Mouse (Mus musculus): ENCODE data around the gene Lrrn2.

Gene Lrrn2

GRCm38 (mm10) chr1:132880161-132881005, at the start of gene Lrrn2:
TSS of gene Lrrn2 (plus strand) at chr1:132880273.
- no peak for DNase-seq (ENCODE audit: low spot score)

GRCm38 (mm10) chr1:132831963-132832362, 48.1 kb upstream of the Lrrn2 start:
- no peak for DNase-seq (ENCODE audit: low spot score)

- DNase-seq (ENCODE audit: low spot score): no peak
Measured at GRCm38 (mm10) chr1:132834037-132834436, 46.0 kb upstream of the Lrrn2 start.

GRCm38 (mm10) chr1:132836895-132837294, 43.2 kb upstream of the Lrrn2 start:
- DNase-seq (ENCODE audit: low spot score): no peak

- DNase-seq (ENCODE audit: low spot score): no peak
Measured at GRCm38 (mm10) chr1:132837691-132838090, 42.4 kb upstream of the Lrrn2 start.

- no peak for DNase-seq (ENCODE audit: low spot score)
Measured at GRCm38 (mm10) chr1:132838371-132838770, 41.7 kb upstream of the Lrrn2 start.

GRCm38 (mm10) chr1:132843612-132844011, 36.5 kb upstream of the Lrrn2 start:
- no peak for DNase-seq (ENCODE audit: low spot score)

GRCm38 (mm10) chr1:132844088-132844804, 35.8 kb upstream of the Lrrn2 start:
- DNase-seq (ENCODE audit: low spot score): peak; percentile 41

GRCm38 (mm10) chr1:132845766-132846165, 34.3 kb upstream of the Lrrn2 start:
- DNase-seq (ENCODE audit: low spot score): peak; percentile 19

- no peak for DNase-seq (ENCODE audit: low spot score)
Measured at GRCm38 (mm10) chr1:132850809-132851208, 29.3 kb upstream of the Lrrn2 start.

GRCm38 (mm10) chr1:132851296-132851695, 28.8 kb upstream of the Lrrn2 start:
- DNase-seq (ENCODE audit: low spot score): no peak

- DNase-seq (ENCODE audit: low spot score): no peak
Measured at GRCm38 (mm10) chr1:132851771-132852170, 28.3 kb upstream of the Lrrn2 start.

- DNase-seq (ENCODE audit: low spot score): no peak
Measured at GRCm38 (mm10) chr1:132853312-132853711, 26.8 kb upstream of the Lrrn2 start.

- no peak for DNase-seq (ENCODE audit: low spot score)
Measured at GRCm38 (mm10) chr1:132858516-132859383, 21.3 kb upstream of the Lrrn2 start.

- DNase-seq (ENCODE audit: low spot score): no peak
Measured at GRCm38 (mm10) chr1:132864220-132864619, 15.9 kb upstream of the Lrrn2 start.

GRCm38 (mm10) chr1:132865585-132865984, 14.5 kb upstream of the Lrrn2 start:
- peak; percentile 40 for DNase-seq (ENCODE audit: low spot score)

- no peak for DNase-seq (ENCODE audit: low spot score)
Measured at GRCm38 (mm10) chr1:132870327-132870726, 9.7 kb upstream of the Lrrn2 start.

GRCm38 (mm10) chr1:132878951-132879610, 992 bp upstream of the Lrrn2 start:
- no peak for DNase-seq (ENCODE audit: low spot score)

- DNase-seq (ENCODE audit: low spot score): no peak
Measured at GRCm38 (mm10) chr1:132879801-132880160, 292 bp upstream of the Lrrn2 start.

GRCm38 (mm10) chr1:132881041-132881761, 1.1 kb downstream of the Lrrn2 start:
- no peak for DNase-seq (ENCODE audit: low spot score)

GRCm38 (mm10) chr1:132881836-132882235, 1.8 kb downstream of the Lrrn2 start:
- no peak for DNase-seq (ENCODE audit: low spot score)

Data from MN1 (cell line).